21 mouse cellular contexts compared by ENCODE assay signal in the genomic region with DNA sequence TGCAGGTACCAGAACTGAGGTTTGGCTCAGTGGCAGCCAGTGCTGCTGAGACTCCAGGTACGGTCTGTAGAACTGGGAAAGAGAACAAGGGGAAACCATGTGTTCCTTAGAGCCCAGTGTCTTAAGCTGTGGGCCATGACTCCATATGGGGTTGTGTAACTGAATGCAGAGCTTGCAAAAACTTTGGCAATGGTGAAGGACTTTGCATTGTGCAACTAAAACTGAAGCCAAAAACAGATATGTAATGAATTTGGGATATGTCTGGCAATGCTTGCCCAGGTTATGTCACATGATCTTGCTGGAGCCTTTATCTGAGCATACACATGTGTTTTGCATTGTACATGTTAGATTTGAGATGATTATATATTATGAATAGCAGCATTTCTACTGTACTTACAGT. TPM values are rescaled to one million over a fixed set of nuclear protein-coding genes. Genes with fewer than 3 reads are reported as not detected.
DNase-seq lines count a peak whose midpoint lies in the region; ATAC-seq and TF ChIP-seq lines count a peak whose summit lies in the region.
"Had no signal": no experiment of that assay in that cellular context is flagged by ENCODE, and none has a peak within 500 bp of the region (broad histone marks: within the 10 kb centered on the region; RNA-seq: fewer than 3 reads in every experiment).

No protein-coding gene starts in this region.

- 85% methylated on average over 1 of the region's 1 CpGs for whole genome bisulfite sequencing in midbrain, embryonic 12.5 days
- WGBS in midbrain, postnatal 0 days, result 89% methylated on average over 1 of the region's 1 CpGs
- WGBS in liver, postnatal 0 days (ENCODE audit: insufficient replicate concordance), result 76% methylated on average over 1 of the region's 1 CpGs

- H3K4me3 ChIP-seq in midbrain, embryonic 12.5 days, result no peak overlapping the region
- H3K4me3 ChIP-seq in midbrain, postnatal 0 days (ENCODE audit: low read depth, low read length), result no peak overlapping the region
- no peak overlapping the region for H3K4me3 ChIP-seq in left cerebral cortex, adult 2 months
- H3K4me3 ChIP-seq in liver, postnatal 0 days (ENCODE audit: low read depth, low read length), result no peak overlapping the region
- H3K4me3 ChIP-seq: forebrain, embryonic 10.5 days; heart, embryonic 15.5 days; hindbrain, embryonic 13.5 days; liver, embryonic 13.5 days; stomach, embryonic 15.5 days had no signal

- no peak overlapping the region for H3K4me2 ChIP-seq in midbrain, embryonic 12.5 days (replicated peaks)
- no peak overlapping the region for H3K4me2 ChIP-seq in midbrain, postnatal 0 days (ENCODE audit: low read depth, low read length, poor library complexity, severe bottlenecking)
- no peak overlapping the region for H3K4me2 ChIP-seq in liver, postnatal 0 days (ENCODE audit: low read depth, low read length)
- H3K4me2 ChIP-seq: heart, embryonic 15.5 days; hindbrain, embryonic 13.5 days; liver, embryonic 13.5 days; stomach, embryonic 15.5 days had no signal

- no peak overlapping the region for H3K9ac ChIP-seq in midbrain, embryonic 12.5 days (replicated peaks)
- H3K9ac ChIP-seq in midbrain, postnatal 0 days (replicated peaks; ENCODE audit: low read length, poor library complexity, severe bottlenecking), result no peak overlapping the region
- H3K9ac ChIP-seq in liver, postnatal 0 days (replicated peaks), result no peak overlapping the region
- H3K9ac ChIP-seq: heart, embryonic 15.5 days; hindbrain, embryonic 13.5 days; liver, embryonic 13.5 days; stomach, embryonic 15.5 days had no signal

- no peaks in the 10 kb centered on the region for H3K9me3 ChIP-seq in midbrain, embryonic 12.5 days
- H3K9me3 ChIP-seq in midbrain, postnatal 0 days (ENCODE audit: low read length), result no peaks in the 10 kb centered on the region
- H3K9me3 ChIP-seq in liver, postnatal 0 days (ENCODE audit: low read length), result no peaks in the 10 kb centered on the region
- H3K9me3 ChIP-seq: forebrain, embryonic 10.5 days; heart, embryonic 15.5 days; hindbrain, embryonic 13.5 days; liver, embryonic 13.5 days; stomach, embryonic 15.5 days had no signal

- H3K36me3 ChIP-seq in midbrain, embryonic 12.5 days, result no peaks in the 10 kb centered on the region
- H3K36me3 ChIP-seq in midbrain, postnatal 0 days (ENCODE audit: insufficient read depth, low read length), result no peaks in the 10 kb centered on the region
- H3K36me3 ChIP-seq in liver, postnatal 0 days (replicated peaks; ENCODE audit: insufficient read depth, low read length), result no peaks in the 10 kb centered on the region
- H3K36me3 ChIP-seq: forebrain, embryonic 10.5 days; heart, embryonic 15.5 days; hindbrain, embryonic 13.5 days; liver, embryonic 13.5 days; stomach, embryonic 15.5 days had no signal

- H3K27me3 ChIP-seq in midbrain, embryonic 12.5 days, result no peaks in the 10 kb centered on the region
- no peaks in the 10 kb centered on the region for H3K27me3 ChIP-seq in midbrain, postnatal 0 days (ENCODE audit: insufficient read depth, low read length)
- no peaks in the 10 kb centered on the region for H3K27me3 ChIP-seq in liver, postnatal 0 days (ENCODE audit: insufficient read depth, low read length)
- H3K27me3 ChIP-seq: heart, embryonic 15.5 days; hindbrain, embryonic 13.5 days; liver, embryonic 13.5 days; stomach, embryonic 15.5 days had no signal

- DNase-seq in adrenal gland, postnatal 10 days, result peak; percentile 39
- no peak for DNase-seq in adrenal gland, adult 18-20 months (ENCODE audit: low spot score in 2 of 2)
- no peak for DNase-seq in midbrain, postnatal 0 days (ENCODE audit: low spot score)
- DNase-seq in fat pad, adult 2 months (ENCODE audit: extremely low read depth, low read depth, low spot score), result peak; percentile 85
- DNase-seq in left cerebral cortex, adult 2 months (ENCODE audit: extremely low spot score in 1 of 2, low spot score in 2 of 2), result no peak
- DNase-seq in gastrocnemius, adult 18-20 months (ENCODE audit: low spot score), result no peak
- DNase-seq in liver, postnatal 0 days, result no peak
- DNase-seq: cerebellum, postnatal 10 days; gastrocnemius, postnatal 25 days; liver, embryonic 13.5 days; right cerebral cortex, adult 18-20 months; spleen, adult 18-20 months; thymus, postnatal 14 days had no signal

- H3K4me1 ChIP-seq in midbrain, embryonic 12.5 days, result peaks cover 16% of the 10 kb centered on the region
- no peaks in the 10 kb centered on the region for H3K4me1 ChIP-seq in midbrain, postnatal 0 days (ENCODE audit: insufficient read depth, low read length)
- H3K4me1 ChIP-seq in liver, postnatal 0 days (ENCODE audit: insufficient read depth), result no peaks in the 10 kb centered on the region
- H3K4me1 ChIP-seq: heart, embryonic 15.5 days; liver, embryonic 13.5 days; stomach, embryonic 15.5 days had no signal

- TF ChIP-seq CTCF in midbrain, postnatal 0 days (IDR thresholded peaks at IDR 0.05), result no peak
- TF ChIP-seq CTCF in left cerebral cortex, adult 2 months (IDR thresholded peaks at IDR 0.05), result no peak
- no peak for TF ChIP-seq CTCF in liver, postnatal 0 days (IDR thresholded peaks at IDR 0.05; ENCODE audit: low read depth)

- TF ChIP-seq EP300 in liver, postnatal 0 days (IDR thresholded peaks at IDR 0.05; ENCODE audit: low read depth), result no peak

- intact Hi-C loops in left cerebral cortex, adult 2 months (cut with DNase I), result no loop called here

- no peak for ATAC-seq in midbrain, embryonic 12.5 days (ENCODE audit: low FRiP score, low read depth)
- ATAC-seq in midbrain, postnatal 0 days (ENCODE audit: low FRiP score), result no peak
- no peak; the same call in 1 of the 2 replicates for ATAC-seq in liver, postnatal 0 days
- ATAC-seq: intestine, embryonic 16.5 days had no signal

- H3K27ac ChIP-seq in midbrain, embryonic 12.5 days (replicated peaks), result 0 out of 2 replicates have a peak overlapping the region, but pooled peaks have one; percentile 84
- no peak overlapping the region for H3K27ac ChIP-seq in midbrain, postnatal 0 days (ENCODE audit: low read depth, low read length)
- no peak overlapping the region for H3K27ac ChIP-seq in left cerebral cortex, adult 2 months
- H3K27ac ChIP-seq in liver, postnatal 0 days (ENCODE audit: low read depth), result no peak overlapping the region
- H3K27ac ChIP-seq: forebrain, embryonic 10.5 days; heart, embryonic 15.5 days; kidney, postnatal 0 days; liver, embryonic 13.5 days; macrophage; stomach, embryonic 15.5 days had no signal

RNA-seq across cellular contexts. Expression of a gene that starts 53.0 kb away (rescaled TPM):
- 10 to 100 TPM; 23.4 to 25.9 TPM for total RNA-seq in adrenal gland, postnatal 10 days (2021)
- total RNA-seq in adrenal gland, adult 18-20 months (2021), result 10 to 100 TPM; 12.7 to 15.6 TPM
- polyA plus RNA-seq in midbrain, embryonic 12.5 days (2016; fragmentation: Nextera tagmentation; extraction: Ambion mirVana), result 105 and 113 TPM in 2 replicates
- total RNA-seq in midbrain, postnatal 0 days (2014; rRNA removed), result 26.3 and 35.4 TPM in 2 replicates
- 13.0 and 15.8 TPM in 2 replicates for polyA plus RNA-seq in midbrain, postnatal 0 days (2015; fragmentation: Nextera tagmentation; extraction: Ambion mirVana)
- 10 to 100 TPM; 15.0 to 15.6 TPM for total RNA-seq in left cerebral cortex, adult 2 months (2021)
- 10 to 100 TPM in 1 of 2 experiments, 1 to 10 TPM in 1; 8.4 to 10.8 TPM for total RNA-seq in gastrocnemius, adult 18-20 months (2021)
- 5.5 and 6.6 TPM in 2 replicates for polyA plus RNA-seq in liver, postnatal 0 days (2015; fragmentation: Nextera tagmentation; extraction: Ambion mirVana)

Comparison
In these comparisons a context has a peak if more than half of its experiments do, and no peak if none do; other contexts are left out.
1. DNase-seq: peak in adrenal gland, postnatal 10 days (single experiment) and fat pad, adult 2 months (single experiment); none in adrenal gland, adult 18-20 months (0 of 2), midbrain, postnatal 0 days (single experiment), left cerebral cortex, adult 2 months (0 of 2), gastrocnemius, adult 18-20 months (single experiment) and liver, postnatal 0 days (single experiment).